Mouse (Mus musculus): ENCODE data around the gene Ampd3.

Gene Ampd3

GRCm38 (mm10) chr7:110843916-110844874, 76.2 kb downstream of the Ampd3 start, which contains the start of gene Rnf141:
Gene Rnf141, minus strand, starts transcription at chr7:110844457.
- DNase-seq (ENCODE audit: low spot score): peak; percentile 92

- no peak for DNase-seq (ENCODE audit: low spot score)
Measured at GRCm38 (mm10) chr7:110847321-110847720, 79.3 kb downstream of the Ampd3 start.

- no peak for DNase-seq (ENCODE audit: low spot score)
Measured at GRCm38 (mm10) chr7:110848371-110848770, 80.4 kb downstream of the Ampd3 start.

GRCm38 (mm10) chr7:110851541-110852203, 83.7 kb downstream of the Ampd3 start:
- no peak for DNase-seq (ENCODE audit: low spot score)

- no peak for DNase-seq (ENCODE audit: low spot score)
Measured at GRCm38 (mm10) chr7:110853611-110854010, 85.6 kb downstream of the Ampd3 start.

- DNase-seq (ENCODE audit: low spot score): no peak
Measured at GRCm38 (mm10) chr7:110854519-110854918, 86.5 kb downstream of the Ampd3 start.

- no peak for DNase-seq (ENCODE audit: low spot score)
Measured at GRCm38 (mm10) chr7:110854927-110855546, 87.0 kb downstream of the Ampd3 start.

- no peak for DNase-seq (ENCODE audit: low spot score)
Measured at GRCm38 (mm10) chr7:110855604-110856003, 87.6 kb downstream of the Ampd3 start.

- DNase-seq (ENCODE audit: low spot score): peak; percentile 46
Measured at GRCm38 (mm10) chr7:110860129-110860528, 92.1 kb downstream of the Ampd3 start.
